Mouse (Mus musculus) liver, embryonic 14.5 days (tissue): Measurements from ENCODE around the gene Gm973.

Experiments
- CTCF ChIP-seq: IDR thresholded peaks from 2 replicates; pipeline ENCODE4 v1.5.1; 2016; ENCODE audit warnings: antibody characterized with exemption, low read depth, control low read depth
- EP300 ChIP-seq: IDR thresholded peaks from 2 replicates; pipeline ENCODE4 v1.6.1; 2016; ENCODE audit warnings: antibody characterized with exemption, low read depth

- no peak for TF ChIP-seq CTCF
- TF ChIP-seq EP300, result no peak
Measured at GRCm38 (mm10) chr1:59580131-59580751, 64.2 kb downstream of the Gm973 start.
